Mouse (Mus musculus): ENCODE results near the gene Sfxn5. TPM values are rescaled to one million over a fixed set of nuclear protein-coding genes. Genes with fewer than 3 reads are reported as not detected.

Gene Sfxn5
- total and polyA plus RNA-seq, 3 experiments, result 1.8 to 3.0 TPM; not detected in 1

GRCm38 (mm10) chr6:85250811-85251241 is 82.4 kb downstream of the Sfxn5 start:
- TF ChIP-seq MXI1 (IDR thresholded peaks at IDR 0.05; ENCODE audit: low read depth, low read length), result no peak
- TF ChIP-seq GABPA (IDR thresholded peaks at IDR 0.05; ENCODE audit: low read depth, low read length), result no peak

GRCm38 (mm10) chr6:85249821-85250220 is 83.4 kb downstream of the Sfxn5 start:
- no peaks in the 10 kb centered on the region; a peak in 1 of 4 replicates for H3K36me3 ChIP-seq (ENCODE audit: control insufficient read depth in 1 of 2, insufficient read depth in 2 of 2, low read length in 2 of 2)
- DNase-seq (ENCODE audit: low read depth, low spot score), result no peak
- H3K4me3 ChIP-seq (ENCODE audit: control insufficient read depth in 1 of 2, insufficient read depth in 1 of 2, low read depth in 2 of 2, low read length in 2 of 2), result no peak overlapping the region
- peaks cover 0 to 8% of the 10 kb centered on the region in 2 experiments; a peak in 2 of 4 replicates for H3K4me1 ChIP-seq (ENCODE audit: control insufficient read depth in 1 of 2, insufficient read depth in 2 of 2, low read length in 2 of 2)
- no peaks in the 10 kb centered on the region for H3K79me2 ChIP-seq (ENCODE audit: control insufficient read depth, insufficient read depth, low read length, poor library complexity)
- no peak overlapping the region for H3K9ac ChIP-seq (ENCODE audit: control insufficient read depth, low read depth, low read length, poor library complexity, severe bottlenecking)
- TF ChIP-seq NELFE (IDR thresholded peaks at IDR 0.05; ENCODE audit: low read depth, low read length), result no peak
- no peak for TF ChIP-seq MAZ (IDR thresholded peaks at IDR 0.05; ENCODE audit: low read depth, low read length)
- TF ChIP-seq POLR2AphosphoS2 (IDR thresholded peaks at IDR 0.05; ENCODE audit: low read length), result no peak
- TF ChIP-seq POLR2A (IDR thresholded peaks at IDR 0.05; ENCODE audit: control insufficient read depth in 1 of 2, insufficient read depth in 1 of 2, low read depth in 1 of 2, low read length in 2 of 2, poor library complexity in 1 of 2), result no peak
- TF ChIP-seq MYC (IDR thresholded peaks at IDR 0.05; ENCODE audit: low read depth, low read length), result no peak
- TF ChIP-seq ZKSCAN1 (IDR thresholded peaks at IDR 0.05; ENCODE audit: low read depth, low read length), result no peak
- H3K27ac ChIP-seq (ENCODE audit: control insufficient read depth, low read depth, low read length), result no peak overlapping the region
- H3K9me3 ChIP-seq (replicated peaks; ENCODE audit: insufficient read depth, low read length), result no peaks in the 10 kb centered on the region
- H3K27me3 ChIP-seq (ENCODE audit: control insufficient read depth in 1 of 2, insufficient read depth in 2 of 2, low read length in 2 of 2), result no peaks in the 10 kb centered on the region

More at GRCm38 (mm10) chr6:85250811-85251241, 82.4 kb downstream of the Sfxn5 start:
- no peaks in the 10 kb centered on the region for H3K9me3 ChIP-seq (replicated peaks; ENCODE audit: insufficient read depth, low read length)
- no peak overlapping the region for H3K27ac ChIP-seq (ENCODE audit: control insufficient read depth, low read depth, low read length)
- DNase-seq (ENCODE audit: low read depth, low spot score), result no peak
- H3K4me3 ChIP-seq (ENCODE audit: control insufficient read depth in 1 of 2, insufficient read depth in 1 of 2, low read depth in 2 of 2, low read length in 2 of 2), result no peak overlapping the region
- H3K36me3 ChIP-seq (ENCODE audit: control insufficient read depth in 1 of 2, insufficient read depth in 2 of 2, low read length in 2 of 2), result no peaks in the 10 kb centered on the region; a peak in 1 of 4 replicates
- H3K4me1 ChIP-seq (ENCODE audit: control insufficient read depth in 1 of 2, insufficient read depth in 2 of 2, low read length in 2 of 2), result peaks cover 0 to 8% of the 10 kb centered on the region in 2 experiments; a peak in 2 of 4 replicates
- H3K27me3 ChIP-seq (ENCODE audit: control insufficient read depth in 1 of 2, insufficient read depth in 2 of 2, low read length in 2 of 2), result no peaks in the 10 kb centered on the region
- H3K79me2 ChIP-seq (ENCODE audit: control insufficient read depth, insufficient read depth, low read length, poor library complexity), result no peaks in the 10 kb centered on the region
- H3K9ac ChIP-seq (ENCODE audit: control insufficient read depth, low read depth, low read length, poor library complexity, severe bottlenecking), result no peak overlapping the region

GRCm38 (mm10) chr6:85239044-85239489 is 94.2 kb downstream of the Sfxn5 start:
- no peak overlapping the region for H3K4me3 ChIP-seq (ENCODE audit: control insufficient read depth in 1 of 2, insufficient read depth in 1 of 2, low read depth in 2 of 2, low read length in 2 of 2)
- H3K36me3 ChIP-seq (ENCODE audit: control insufficient read depth in 1 of 2, insufficient read depth in 2 of 2, low read length in 2 of 2), result no peaks in the 10 kb centered on the region
- TF ChIP-seq POLR2A (IDR thresholded peaks at IDR 0.05; ENCODE audit: control insufficient read depth in 1 of 2, insufficient read depth in 1 of 2, low read depth in 1 of 2, low read length in 2 of 2, poor library complexity in 1 of 2) (no peak), RCOR1 (IDR thresholded peaks at IDR 0.05; ENCODE audit: low read depth, low read length) (no peak), MYB (IDR thresholded peaks at IDR 0.05; ENCODE audit: low read depth, low read length) (no peak), SMC3 (IDR thresholded peaks at IDR 0.05; ENCODE audit: low read depth, low read length) (peak; percentile 54), RAD21 (IDR thresholded peaks at IDR 0.05; ENCODE audit: low read depth, low read length) (peak; percentile 31), CTCF (IDR thresholded peaks at IDR 0.05 in 2 of 3, conservative IDR thresholded peaks at IDR 0.05 in 1 of 3; ENCODE audit: control insufficient read depth in 1 of 3, insufficient read depth in 1 of 3, low read depth in 2 of 3, low read length in 3 of 3, poor library complexity in 1 of 3, severe bottlenecking in 1 of 3) (peak; percentile 85 to 94 (median 91))

More at GRCm38 (mm10) chr6:85239044-85239489, 94.2 kb downstream of the Sfxn5 start:
- no peaks in the 10 kb centered on the region for H3K79me2 ChIP-seq (ENCODE audit: control insufficient read depth, insufficient read depth, low read length, poor library complexity)
- H3K27ac ChIP-seq (ENCODE audit: control insufficient read depth, low read depth, low read length), result no peak overlapping the region
- H3K27me3 ChIP-seq (ENCODE audit: control insufficient read depth in 1 of 2, insufficient read depth in 2 of 2, low read length in 2 of 2), result no peaks in the 10 kb centered on the region
- no peak overlapping the region for H3K9ac ChIP-seq (ENCODE audit: control insufficient read depth, low read depth, low read length, poor library complexity, severe bottlenecking)
- peak; percentile 69 for DNase-seq (ENCODE audit: low read depth, low spot score)
- no peaks in the 10 kb centered on the region for H3K4me1 ChIP-seq (ENCODE audit: control insufficient read depth in 1 of 2, insufficient read depth in 2 of 2, low read length in 2 of 2)
- no peaks in the 10 kb centered on the region for H3K9me3 ChIP-seq (replicated peaks; ENCODE audit: insufficient read depth, low read length)
